Mouse (Mus musculus) embryonic facial prominence, embryonic 11.5 days (tissue): ENCODE measurements at regions not wholly inside any gene's neighbourhood (a gene's known extent, or its start where the extent isn't known, plus 50 kb on each side); places are given as distances from the start of the nearest gene placed in this dataset.

Experiments used
- ATAC-seq: fragments of 200-750 bp; cut with Nextera tagmentation; replicated peaks from 2 replicates; pipeline ENCODE4 v1.8.0; 2017; ENCODE audit warnings: low read depth; ENCODE audit not compliant: insufficient number of reproducible peaks, low FRiP score, low TSS enrichment
- DNase-seq: peaks from one replicate; pipeline ENCODE4 v3.0.0-alpha.2; 2015; ENCODE audit warnings: low spot score
- H3K27ac ChIP-seq: fragments of 300-500 bp; sonication (generic); replicated peaks from 2 replicates; pipeline ENCODE4 v1.5.1; 2014; ENCODE audit warnings: mild to moderate bottlenecking, low read depth, low read length, control low read depth
- H3K27me3 ChIP-seq: fragments of 300-500 bp; sonication (generic); 2 replicates; pipeline ENCODE4 v1.6.1; 2014; ENCODE audit warnings: mild to moderate bottlenecking, low read length, moderate library complexity, mixed read lengths; ENCODE audit not compliant: control insufficient read depth, insufficient read depth
- H3K36me3 ChIP-seq: fragments of 300-500 bp; sonication (generic); replicated peaks from 2 replicates; pipeline ENCODE4 v1.6.1; 2014; ENCODE audit warnings: low read depth, mild to moderate bottlenecking, low read length, moderate library complexity, mixed read lengths; ENCODE audit not compliant: control insufficient read depth, insufficient read depth
- H3K4me1 ChIP-seq: fragments of 300-500 bp; sonication (generic); 2 replicates; pipeline ENCODE4 v1.6.1; 2014; ENCODE audit warnings: low read length, mixed read lengths; ENCODE audit not compliant: control insufficient read depth, insufficient read depth
- H3K4me2 ChIP-seq: fragments of 300-500 bp; sonication (generic); 2 replicates; pipeline ENCODE4 v1.6.1; 2014; ENCODE audit warnings: low read depth, mild to moderate bottlenecking, control low read depth, low read length, moderate library complexity
- H3K4me3 ChIP-seq: fragments of 300-500 bp; sonication (generic); 2 replicates; pipeline ENCODE4 v1.5.1; 2014; ENCODE audit warnings: low read depth, low read length, control low read depth
- H3K9ac ChIP-seq: fragments of 300-500 bp; sonication (generic); replicated peaks from 2 replicates; pipeline ENCODE4 v1.6.1; 2014; ENCODE audit warnings: mild to moderate bottlenecking, control low read depth, low read length
- H3K9me3 ChIP-seq: fragments of 300-500 bp; sonication (generic); replicated peaks from 2 replicates; pipeline ENCODE4 v1.6.1; 2016; ENCODE audit warnings: mild to moderate bottlenecking, low read length, inconsistent platforms, mixed read lengths; ENCODE audit not compliant: control insufficient read depth
- WGBS: fragments of 180-500 bp; shearing (Covaris S2); extraction: QIAGEN DNeasy Blood & Tissue Kit; methylation state at CpG from one replicate; pipeline ENCODE4 v1.1.7; 2014; 5-methylcytosine and 5-hydroxymethylcytosine counted together

DNA sequence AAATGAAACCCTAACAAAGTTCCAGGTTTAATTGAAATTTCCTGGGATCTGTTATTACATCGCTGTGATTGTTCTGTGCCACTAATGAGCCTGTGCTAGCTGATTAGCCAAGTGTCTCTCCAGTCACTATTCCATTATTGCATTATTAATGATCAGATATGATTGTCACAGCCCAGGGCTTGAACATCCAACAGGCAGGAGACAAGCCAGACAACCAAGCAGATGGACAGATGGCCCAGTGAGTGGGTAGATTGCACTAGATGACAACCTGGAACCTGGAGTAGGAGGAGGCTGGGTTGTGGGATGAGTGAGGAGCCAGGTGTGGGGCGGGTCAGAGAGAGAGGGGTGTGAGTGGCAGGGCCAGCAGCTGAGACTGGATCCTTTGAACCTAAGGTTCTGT lies 161.6 kb downstream of the Trim29 start:
- no peak overlapping the region for H3K4me3 ChIP-seq
- H3K4me1 ChIP-seq, result no peaks in the 10 kb centered on the region
- H3K9me3 ChIP-seq, result no peaks in the 10 kb centered on the region
- no peaks in the 10 kb centered on the region for H3K36me3 ChIP-seq
- H3K9ac ChIP-seq, result no peak overlapping the region
- 83% methylated on average over 2 of the region's 2 CpGs for WGBS
- H3K4me2 ChIP-seq, result no peak overlapping the region
- no peak for DNase-seq
- H3K27ac ChIP-seq, result no peak overlapping the region
- H3K27me3 ChIP-seq, result no peaks in the 10 kb centered on the region
- no peak for ATAC-seq

DNA sequence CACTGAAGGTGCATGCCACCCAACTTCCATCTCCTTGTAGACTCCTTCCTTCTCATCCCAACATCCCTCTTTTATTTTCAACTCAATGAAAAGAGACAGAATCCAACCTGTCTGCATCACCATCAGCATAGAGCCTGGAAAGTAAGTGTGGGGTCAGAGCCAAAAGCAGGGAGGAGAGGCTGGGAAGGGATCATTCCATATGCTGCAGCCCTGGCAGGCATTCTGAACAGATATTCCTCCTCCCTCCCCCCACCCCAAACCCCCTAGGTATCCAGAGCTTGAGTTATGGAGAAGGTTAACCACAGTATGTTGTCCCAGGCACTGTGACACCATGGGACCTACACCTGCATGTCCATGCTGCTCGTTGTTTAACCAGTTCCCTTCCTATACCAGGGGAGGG lies 162.5 kb downstream of the Trim29 start:
- Histone ChIP-seq H3K4me1 (no peaks in the 10 kb centered on the region), H3K4me3 (no peak overlapping the region), H3K9me3 (no peaks in the 10 kb centered on the region), H3K27me3 (no peaks in the 10 kb centered on the region), H3K36me3 (no peaks in the 10 kb centered on the region), H3K4me2 (no peak overlapping the region), H3K27ac (no peak overlapping the region), H3K9ac (no peak overlapping the region)
- WGBS, result 88% methylated on average over 1 of the region's 1 CpGs
- ATAC-seq (no peak), DNase-seq (no peak)

DNA sequence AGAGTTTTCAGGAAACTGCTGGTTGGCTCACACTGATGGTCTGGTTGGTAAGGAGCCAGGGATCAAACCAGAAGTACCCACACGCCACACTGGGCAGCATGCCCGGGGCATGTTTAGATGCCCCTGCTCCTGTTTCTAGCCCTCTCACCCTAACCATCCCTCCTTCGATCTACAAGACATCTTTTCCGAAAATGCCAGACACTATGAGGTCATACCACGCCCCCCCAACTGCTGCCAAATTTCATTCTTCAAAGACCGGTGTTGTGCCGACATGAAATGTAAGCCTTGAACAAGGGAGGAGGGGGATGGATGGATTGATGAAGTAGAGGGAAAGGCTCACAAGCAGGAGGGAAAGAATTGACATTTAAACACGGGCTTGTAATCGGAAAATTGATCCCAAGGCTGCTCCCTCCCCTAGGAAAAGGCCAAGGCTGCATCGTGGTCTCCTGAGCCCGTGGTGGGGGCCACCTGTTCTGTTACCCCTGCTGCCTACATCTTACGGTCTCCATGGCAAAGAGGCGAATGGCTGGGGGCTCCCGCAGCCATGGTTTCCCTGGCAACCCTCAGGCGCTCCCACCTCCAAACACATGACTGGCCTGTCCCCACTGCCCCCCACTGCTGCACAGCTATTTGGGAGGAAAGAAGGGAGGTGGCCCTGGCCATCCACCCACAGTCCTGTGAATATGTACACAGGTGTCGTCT lies 163.1 kb downstream of the Trim29 start:
- Histone ChIP-seq H3K4me3 (no peak overlapping the region), H3K27ac (no peak overlapping the region), H3K4me2 (no peak overlapping the region), H3K9me3 (no peaks in the 10 kb centered on the region), H3K9ac (no peak overlapping the region), H3K4me1 (no peaks in the 10 kb centered on the region), H3K36me3 (no peaks in the 10 kb centered on the region), H3K27me3 (no peaks in the 10 kb centered on the region)
- no peak for DNase-seq
- WGBS, result 66% methylated on average over 16 of the region's 16 CpGs
- no peak for ATAC-seq

DNA sequence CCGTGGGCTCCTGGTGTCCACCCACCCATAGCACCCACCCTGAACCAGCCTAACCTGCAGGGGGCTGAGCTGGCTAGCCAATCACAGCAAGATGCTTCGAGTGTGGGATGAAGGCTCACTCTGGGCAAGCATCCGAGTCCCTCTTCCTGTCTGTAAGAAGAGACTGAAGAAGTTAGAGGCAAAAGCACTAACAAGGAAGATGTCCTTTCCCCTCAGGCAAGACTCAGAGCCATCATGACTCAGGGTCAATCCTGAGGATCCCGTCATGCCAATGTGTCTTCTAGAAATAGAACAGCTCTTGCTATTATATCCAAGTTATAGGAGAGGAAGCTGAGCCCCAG lies 163.6 kb downstream of the Trim29 start:
- ATAC-seq (no peak), DNase-seq (no peak)
- no peak overlapping the region for H3K4me3 ChIP-seq
- H3K4me2 ChIP-seq, result no peak overlapping the region
- no peak overlapping the region for H3K27ac ChIP-seq
- 62% methylated on average over 4 of the region's 4 CpGs for whole genome bisulfite sequencing
- no peaks in the 10 kb centered on the region for H3K36me3 ChIP-seq
- no peaks in the 10 kb centered on the region for H3K27me3 ChIP-seq
- no peaks in the 10 kb centered on the region for H3K9me3 ChIP-seq
- no peak overlapping the region for H3K9ac ChIP-seq
- no peaks in the 10 kb centered on the region for H3K4me1 ChIP-seq

DNA sequence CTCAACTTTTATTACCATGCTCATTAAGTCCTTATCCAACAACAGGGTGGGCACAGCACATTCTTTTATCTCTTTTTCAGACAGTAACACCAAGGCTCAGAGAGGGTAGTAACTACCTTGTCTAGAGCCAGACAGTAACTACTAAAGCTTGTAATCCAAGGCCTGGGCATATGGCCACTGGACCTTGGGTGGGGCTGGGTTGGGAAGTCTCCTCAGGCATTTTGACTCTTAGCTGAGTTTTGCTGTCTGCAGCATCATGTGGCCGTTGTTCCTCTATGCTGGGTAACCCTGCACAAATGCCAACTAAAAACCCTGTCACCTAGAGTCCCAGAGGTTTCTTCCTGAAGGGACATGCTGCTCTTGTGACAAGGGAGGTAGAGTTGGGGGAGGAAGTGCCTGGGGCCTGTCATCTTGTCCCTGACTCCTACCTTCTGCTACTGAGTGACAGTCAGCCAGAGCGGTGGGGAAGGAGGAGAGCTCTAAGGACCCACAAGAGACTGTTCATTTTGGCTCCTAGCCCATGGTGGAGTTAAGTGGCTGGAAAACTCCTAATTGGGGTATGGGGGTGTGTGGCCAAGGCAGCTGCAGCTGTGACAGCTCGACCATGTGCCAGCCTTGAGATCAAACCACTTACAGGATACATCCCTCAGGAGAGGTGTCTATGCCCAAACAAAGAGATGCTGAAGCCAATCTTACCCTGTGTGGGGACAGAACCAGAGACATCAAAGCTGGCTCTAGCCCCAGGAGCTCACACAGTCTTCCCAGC lies 170.4 kb downstream of the Trim29 start:
- WGBS, result 68% methylated on average over 3 of the region's 3 CpGs
- Histone ChIP-seq H3K9ac (no peak overlapping the region), H3K4me1 (no peaks in the 10 kb centered on the region), H3K27me3 (no peaks in the 10 kb centered on the region), H3K27ac (no peak overlapping the region), H3K4me3 (no peak overlapping the region), H3K4me2 (no peak overlapping the region), H3K36me3 (no peaks in the 10 kb centered on the region), H3K9me3 (no peaks in the 10 kb centered on the region)
- DNase-seq (no peak), ATAC-seq (no peak)

DNA sequence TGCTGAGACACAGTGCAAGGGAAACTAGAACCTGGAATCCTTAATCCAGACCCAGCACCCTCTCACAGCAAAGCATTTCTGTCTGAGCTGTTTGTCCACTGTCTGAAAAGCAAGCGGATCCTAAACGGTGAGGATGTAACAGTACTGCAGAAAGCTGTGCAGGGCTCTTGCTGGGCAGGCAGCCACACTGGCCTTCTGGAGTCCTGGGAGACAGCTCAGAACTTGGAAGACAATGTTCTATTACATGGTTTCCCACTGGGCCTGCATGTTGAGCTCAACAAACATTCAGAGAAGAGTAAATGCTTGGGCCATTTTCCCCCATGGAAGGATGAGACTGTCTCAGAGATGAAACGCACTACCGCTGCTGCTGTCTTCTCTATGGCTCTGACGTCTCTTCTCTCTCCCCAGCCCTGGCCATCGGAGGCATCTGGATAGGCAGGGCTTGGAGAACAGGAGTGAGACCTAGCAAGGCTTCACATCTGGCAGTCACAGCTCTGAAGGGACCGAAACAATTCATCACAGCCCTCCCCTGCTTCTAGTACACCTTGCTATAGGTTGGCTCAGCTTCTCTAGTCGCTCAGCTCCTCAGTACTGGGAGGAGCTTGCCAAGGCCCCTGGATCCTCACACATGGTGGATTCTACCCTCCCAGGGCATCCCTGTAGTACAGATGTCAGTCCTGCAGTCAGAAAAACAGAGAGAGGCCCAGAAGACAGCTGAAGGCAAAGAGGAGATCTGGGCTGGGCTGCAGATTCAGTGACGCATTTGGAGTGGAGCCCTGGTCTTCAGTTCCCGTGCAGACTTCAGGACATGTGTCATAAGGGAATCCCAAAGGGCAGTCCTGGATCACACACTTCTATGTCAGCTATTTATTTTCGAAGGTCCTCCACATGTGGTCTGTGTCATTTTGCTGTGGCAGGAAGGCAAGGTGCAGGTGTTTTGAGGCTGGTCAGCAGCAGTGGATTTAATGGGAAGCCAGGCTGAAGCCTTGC lies 171.7 kb downstream of the Trim29 start:
- ATAC-seq, result no peak
- Histone ChIP-seq H3K4me2 (no peak overlapping the region), H3K4me3 (no peak overlapping the region), H3K9me3 (no peaks in the 10 kb centered on the region), H3K27me3 (no peaks in the 10 kb centered on the region), H3K4me1 (no peaks in the 10 kb centered on the region), H3K9ac (no peak overlapping the region), H3K27ac (no peak overlapping the region), H3K36me3 (no peaks in the 10 kb centered on the region)
- WGBS, result 78% methylated on average over 11 of the region's 11 CpGs
- no peak for DNase-seq

DNA sequence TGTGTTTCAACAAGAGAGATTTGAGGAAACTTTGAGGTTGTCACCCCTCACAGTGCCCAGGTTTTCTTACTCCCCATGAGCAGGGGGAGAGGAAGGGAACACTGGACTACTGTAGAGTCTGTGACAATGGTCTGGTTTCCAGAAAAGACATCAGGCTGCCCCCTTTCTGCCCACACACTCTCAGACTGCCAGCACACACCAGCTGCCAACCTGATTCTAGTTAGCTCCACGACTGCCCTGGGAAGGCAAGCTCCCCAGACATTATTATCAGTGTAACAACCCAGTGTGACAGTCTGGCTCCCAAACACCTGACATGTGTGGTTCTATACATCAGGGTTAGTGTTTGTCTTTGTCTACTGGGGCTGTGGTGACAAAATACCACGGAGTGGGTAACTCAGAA lies 172.5 kb downstream of the Trim29 start:
- Histone ChIP-seq H3K27me3 (no peaks in the 10 kb centered on the region), H3K4me1 (no peaks in the 10 kb centered on the region), H3K9me3 (no peaks in the 10 kb centered on the region), H3K27ac (no peak overlapping the region), H3K9ac (no peak overlapping the region), H3K4me3 (no peak overlapping the region), H3K36me3 (no peaks in the 10 kb centered on the region), H3K4me2 (no peak overlapping the region)
- WGBS, result 84% methylated on average over 2 of the region's 2 CpGs
- ATAC-seq (no peak), DNase-seq (no peak)
